Mouse (Mus musculus) liver, embryonic 16.5 days (tissue): ENCODE data around the gene Ssbp4. TPM values are rescaled to one million over a fixed set of nuclear protein-coding genes. Genes with fewer than 3 reads are reported as not detected.
"Not testable (repeated sequence)": the region's sequence is repeated elsewhere in the genome, so short reads cannot be mapped to it uniquely, and the experiment has no call there.

Experiments used
- ATAC-seq: fragments of 200-750 bp; cut with Nextera tagmentation; 2 replicates; pipeline ENCODE4 v1.8.0; 2017; ENCODE audit warnings: low read depth, mild to moderate bottlenecking, moderate number of reproducible peaks, moderate library complexity
- H3K27ac ChIP-seq: fragments of 300-500 bp; sonication (generic); 2 replicates; pipeline ENCODE4 v1.5.1; 2014; ENCODE audit warnings: mild to moderate bottlenecking, low read length
- H3K27me3 ChIP-seq: fragments of 300-500 bp; sonication (generic); 2 replicates; pipeline ENCODE4 v1.6.1; 2014; ENCODE audit warnings: low read depth, low read length, mixed read lengths; ENCODE audit not compliant: control insufficient read depth, insufficient read depth
- H3K36me3 ChIP-seq: fragments of 300-500 bp; sonication (generic); 2 replicates; pipeline ENCODE4 v1.6.1; 2014; ENCODE audit warnings: mild to moderate bottlenecking; ENCODE audit not compliant: control insufficient read depth, insufficient read depth
- H3K4me1 ChIP-seq: fragments of 300-500 bp; sonication (generic); 2 replicates; pipeline ENCODE4 v1.6.1; 2014; ENCODE audit warnings: low read depth, low read length, mixed read lengths; ENCODE audit not compliant: control insufficient read depth
- H3K4me2 ChIP-seq: fragments of 300-500 bp; sonication (generic); 2 replicates; pipeline ENCODE4 v1.6.1; 2014; ENCODE audit warnings: low read depth, low read length, mixed read lengths
- H3K4me3 ChIP-seq: fragments of 300-500 bp; sonication (generic); 2 replicates; pipeline ENCODE4 v1.5.1; 2014; ENCODE audit warnings: low read depth, mild to moderate bottlenecking, low read length
- H3K9ac ChIP-seq: fragments of 300-500 bp; sonication (generic); 2 replicates; pipeline ENCODE4 v1.6.1; 2014; ENCODE audit warnings: low read depth, low read length
- H3K9me3 ChIP-seq: fragments of 300-500 bp; sonication (generic); replicated peaks from 2 replicates; pipeline ENCODE4 v1.6.1; 2016; ENCODE audit warnings: low read length; ENCODE audit not compliant: control insufficient read depth
- WGBS: fragments of 180-500 bp; shearing (Covaris S2); extraction: QIAGEN DNeasy Blood & Tissue Kit; methylation state at CpG from one replicate; pipeline ENCODE4 v1.1.7; 2014; ENCODE audit not compliant: insufficient replicate concordance; 5-methylcytosine and 5-hydroxymethylcytosine counted together
- polyA plus RNA-seq: library from polyadenylated mRNA; unstranded; fragments of >200 nt; fragmentation: Nextera tagmentation; extraction: Ambion mirVana; gene quantifications from 2 replicates; pipeline ENCODE4 v1.2.1, GENCODE M21; 2015

The Ssbp4 gene
- polyA plus RNA-seq, 1 experiment from 2014 or later: 32.3 TPM

- Histone ChIP-seq H3K9ac (no peak overlapping the region), H3K4me3 (peak overlapping the region; percentile 69; the same call in 1 of the 2 replicates), H3K4me1 (peaks cover 36% of the 10 kb centered on the region), H3K27me3 (no peaks in the 10 kb centered on the region), H3K27ac (peak overlapping the region; percentile 63), H3K9me3 (no peaks in the 10 kb centered on the region), H3K4me2 (peak overlapping the region; percentile 100; the same call in 1 of the 2 replicates), H3K36me3 (peaks cover 11% of the 10 kb centered on the region)
- no peak for ATAC-seq
- 63% methylated on average over 8 of the region's 8 CpGs for WGBS
Measured at GRCm38 (mm10) chr8:70593173-70593572, 15.5 kb downstream of the Ssbp4 start.

DNA sequence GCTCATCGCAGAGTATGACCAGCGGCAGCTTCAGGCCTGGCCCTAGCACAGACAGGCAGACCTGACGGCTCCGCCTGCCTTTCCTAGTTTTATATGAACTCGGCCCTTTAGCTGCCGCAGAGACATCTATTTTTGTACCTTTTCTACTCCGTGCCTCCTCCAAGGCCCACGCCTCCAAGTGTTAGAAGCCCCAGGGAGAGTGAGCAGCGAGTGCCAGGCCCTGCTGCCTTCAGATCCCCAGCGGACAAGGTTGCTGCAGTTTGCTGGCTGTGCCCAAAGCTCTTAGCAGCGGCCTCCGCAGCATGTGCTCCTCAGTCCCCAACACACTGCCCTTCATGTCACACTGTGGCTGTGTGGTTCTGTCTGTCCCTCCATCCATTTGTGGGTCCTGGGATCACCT is 17.1 kb downstream of the Ssbp4 start:
- no peaks in the 10 kb centered on the region for H3K9me3 ChIP-seq
- H3K9ac ChIP-seq: no peak overlapping the region
- H3K27me3 ChIP-seq: no peaks in the 10 kb centered on the region
- peaks cover 11% of the 10 kb centered on the region for H3K36me3 ChIP-seq
- no peak overlapping the region for H3K4me2 ChIP-seq
- H3K27ac ChIP-seq: no peak overlapping the region
- no peak for ATAC-seq
- 91% methylated on average over 12 of the region's 12 CpGs for WGBS
- H3K4me1 ChIP-seq: peaks cover 32% of the 10 kb centered on the region
- H3K4me3 ChIP-seq: no peak overlapping the region

GRCm38 (mm10) chr8:70587955-70588354 is 20.7 kb downstream of the Ssbp4 start:
- ATAC-seq, H3K4me3 ChIP-seq, H3K4me1 ChIP-seq, H3K27ac ChIP-seq, H3K27me3 ChIP-seq, H3K9me3 ChIP-seq, H3K9ac ChIP-seq, H3K4me2 ChIP-seq: not testable (repeated sequence)
- 74% methylated on average over 4 of the region's 4 CpGs for WGBS
- peaks cover 27% of the 10 kb centered on the region for H3K36me3 ChIP-seq

DNA sequence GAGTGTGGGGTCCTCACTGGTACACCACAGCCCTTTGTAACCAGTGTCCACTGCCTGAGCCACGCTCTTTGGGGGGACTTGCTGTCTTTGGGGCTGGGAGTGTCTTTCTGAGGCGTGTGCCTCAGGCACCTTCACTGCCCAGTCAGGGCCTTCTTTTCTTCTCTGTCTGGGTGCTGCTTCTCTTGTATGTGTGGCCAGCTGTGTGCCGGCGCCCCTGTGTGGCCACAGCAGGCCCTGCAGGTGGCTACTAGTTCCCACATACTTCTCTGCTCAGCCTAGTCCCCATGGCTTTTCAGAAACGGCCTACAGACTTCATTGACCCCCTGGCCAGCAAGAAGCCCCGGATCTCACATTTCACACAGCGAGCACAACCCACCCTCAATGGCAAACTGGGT is 23.4 kb downstream of the Ssbp4 start:
- Histone ChIP-seq H3K4me3 (no peak overlapping the region), H3K27me3 (no peaks in the 10 kb centered on the region), H3K4me1 (no peaks in the 10 kb centered on the region), H3K9ac (no peak overlapping the region), H3K27ac (no peak overlapping the region), H3K36me3 (peaks cover 29% of the 10 kb centered on the region), H3K4me2 (no peak overlapping the region), H3K9me3 (no peaks in the 10 kb centered on the region)
- ATAC-seq: no peak
- 35% methylated on average over 7 of the region's 7 CpGs for WGBS

DNA sequence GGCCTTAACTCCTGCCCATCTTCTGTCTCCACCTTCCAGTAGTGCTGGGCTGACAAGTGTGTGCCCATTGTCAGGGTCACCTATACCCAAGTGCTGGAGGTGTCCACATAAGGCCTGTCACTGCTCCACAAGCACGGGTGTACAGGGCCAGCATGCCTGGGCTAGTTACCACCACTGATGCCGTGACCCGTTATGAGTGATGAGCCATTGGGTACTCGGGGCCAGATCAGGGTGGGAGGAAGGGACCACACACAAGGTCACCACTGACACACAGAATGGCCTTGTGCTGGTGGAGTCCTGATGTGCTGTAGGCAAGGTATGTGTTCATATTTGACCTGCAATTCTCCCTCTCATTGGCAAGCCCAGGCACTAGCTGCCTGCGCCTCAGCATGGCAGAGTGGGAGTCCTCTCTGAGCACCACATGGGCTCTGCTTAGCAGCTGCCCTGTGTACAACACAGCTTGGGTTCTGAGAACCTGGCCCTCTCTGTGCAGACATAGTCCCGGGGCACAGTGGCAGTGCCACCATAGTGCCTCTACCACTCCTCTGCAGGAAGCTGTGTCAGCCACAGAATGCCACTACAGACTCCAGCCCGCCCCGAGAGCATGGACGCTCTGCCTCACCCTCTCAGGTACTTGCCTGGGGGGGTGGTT is 23.9 kb downstream of the Ssbp4 start:
- Histone ChIP-seq H3K4me2 (no peak overlapping the region), H3K27ac (no peak overlapping the region), H3K27me3 (no peaks in the 10 kb centered on the region), H3K9ac (no peak overlapping the region), H3K4me3 (no peak overlapping the region), H3K36me3 (peaks cover 30% of the 10 kb centered on the region), H3K4me1 (no peaks in the 10 kb centered on the region), H3K9me3 (no peaks in the 10 kb centered on the region)
- WGBS: 84% methylated on average over 9 of the region's 9 CpGs
- no peak for ATAC-seq

- Histone ChIP-seq H3K4me1 (no peaks in the 10 kb centered on the region), H3K9ac (no peak overlapping the region), H3K36me3 (peaks cover 36% of the 10 kb centered on the region), H3K9me3 (no peaks in the 10 kb centered on the region), H3K27me3 (no peaks in the 10 kb centered on the region), H3K4me2 (no peak overlapping the region), H3K27ac (no peak overlapping the region), H3K4me3 (no peak overlapping the region)
- ATAC-seq: no peak
- WGBS: 84% methylated on average over 18 of the region's 18 CpGs
Measured at GRCm38 (mm10) chr8:70583476-70584387, 24.9 kb downstream of the Ssbp4 start.

- H3K36me3 ChIP-seq: peaks cover 23% of the 10 kb centered on the region
Measured at GRCm38 (mm10) chr8:70577207-70577606, 31.5 kb downstream of the Ssbp4 start.

DNA sequence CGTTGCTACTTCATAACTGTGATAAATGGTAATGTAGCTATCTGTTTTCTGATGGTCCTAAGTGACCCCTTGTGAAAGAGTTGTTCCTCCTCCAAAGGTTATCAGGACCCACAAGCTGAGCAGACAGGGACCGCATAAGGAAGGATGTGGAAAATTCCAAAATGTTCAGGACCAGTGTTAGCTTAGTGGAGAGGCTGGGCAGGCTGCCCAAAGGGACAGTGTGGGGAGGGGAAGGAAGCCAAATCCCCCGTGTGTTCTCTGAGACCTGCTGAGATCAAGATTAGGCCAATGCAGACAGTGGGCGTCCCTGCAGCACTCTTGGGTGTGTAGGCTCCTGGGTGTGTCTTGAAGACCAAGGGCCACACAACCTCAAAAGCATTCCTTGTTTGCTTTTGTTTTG is 33.8 kb downstream of the Ssbp4 start:
- Histone ChIP-seq H3K36me3 (peaks cover 9% of the 10 kb centered on the region), H3K4me2 (no peak overlapping the region), H3K4me3 (no peak overlapping the region), H3K4me1 (peaks cover 13% of the 10 kb centered on the region), H3K9ac (no peak overlapping the region), H3K9me3 (no peaks in the 10 kb centered on the region), H3K27me3 (no peaks in the 10 kb centered on the region), H3K27ac (no peak overlapping the region)
- 43% methylated on average over 4 of the region's 4 CpGs for WGBS
- ATAC-seq: no peak

More at GRCm38 (mm10) chr8:70577207-70577606, 31.5 kb downstream of the Ssbp4 start:
- Histone ChIP-seq H3K4me2 (no peak overlapping the region), H3K9me3 (no peaks in the 10 kb centered on the region), H3K9ac (no peak overlapping the region), H3K27ac (no peak overlapping the region), H3K27me3 (no peaks in the 10 kb centered on the region), H3K4me3 (no peak overlapping the region), H3K4me1 (peaks cover 6% of the 10 kb centered on the region)
- ATAC-seq: no peak
- WGBS: 85% methylated on average over 3 of the region's 3 CpGs

DNA sequence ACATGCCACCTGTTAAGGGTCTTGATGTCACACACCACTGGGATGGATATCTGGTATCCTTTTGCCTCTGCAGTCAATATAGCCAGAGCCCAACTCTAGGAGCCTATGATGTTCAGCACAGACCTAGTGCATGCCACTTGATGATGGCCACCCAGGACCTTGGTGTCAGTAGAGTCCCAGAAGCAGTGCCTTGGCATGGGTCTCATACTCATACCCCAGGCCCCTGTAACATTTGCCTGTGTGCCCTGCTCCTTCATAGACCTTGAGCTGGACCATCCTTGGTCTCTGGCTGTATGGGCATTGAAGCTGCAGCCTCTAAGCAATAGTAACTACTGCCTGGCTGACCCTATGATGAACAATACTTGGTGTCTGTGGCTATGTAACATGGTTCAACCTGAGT is 34.4 kb downstream of the Ssbp4 start:
- H3K9ac ChIP-seq: no peak overlapping the region
- peaks cover 8% of the 10 kb centered on the region for H3K36me3 ChIP-seq
- ATAC-seq: no peak
- H3K27ac ChIP-seq: no peak overlapping the region
- no peaks in the 10 kb centered on the region for H3K9me3 ChIP-seq
- no peak overlapping the region for H3K4me3 ChIP-seq
- H3K4me2 ChIP-seq: no peak overlapping the region
- H3K27me3 ChIP-seq: no peaks in the 10 kb centered on the region
- peaks cover 13% of the 10 kb centered on the region for H3K4me1 ChIP-seq
